Mouse (Mus musculus) stomach, postnatal 0 days (tissue): ENCODE measurements around the gene Cela3b. TPM values are rescaled to one million over a fixed set of nuclear protein-coding genes. Genes with fewer than 3 reads are reported as not detected.

Experiments
- ATAC-seq: fragments of 200-750 bp; cut with Nextera tagmentation; 2 replicates; pipeline ENCODE4 v1.8.0; 2017; ENCODE audit not compliant: low FRiP score, low TSS enrichment
- DNase-seq: peaks from one replicate; pipeline ENCODE4 v3.0.0-alpha.2; 2016; ENCODE audit warnings: low spot score
- H3K27ac ChIP-seq: fragments of 300-500 bp; sonication (generic); replicated peaks from 2 replicates; pipeline ENCODE4 v1.5.1; 2014; ENCODE audit warnings: mild to moderate bottlenecking, control low read depth
- H3K27me3 ChIP-seq: fragments of 300-500 bp; sonication (generic); 2 replicates; pipeline ENCODE4 v1.6.1; 2014; ENCODE audit warnings: low read length; ENCODE audit not compliant: control insufficient read depth, insufficient read depth
- H3K36me3 ChIP-seq: fragments of 300-500 bp; sonication (generic); 2 replicates; pipeline ENCODE4 v1.6.1; 2014; ENCODE audit warnings: low read length, mixed read lengths; ENCODE audit not compliant: control insufficient read depth, insufficient read depth
- H3K4me1 ChIP-seq: fragments of 300-500 bp; sonication (generic); replicated peaks from 2 replicates; pipeline ENCODE4 v1.6.1; 2014; ENCODE audit warnings: antibody characterized with exemption; ENCODE audit not compliant: control insufficient read depth, insufficient read depth
- H3K4me2 ChIP-seq: fragments of 300-500 bp; sonication (generic); replicated peaks from 2 replicates; pipeline ENCODE4 v1.6.1; 2014; ENCODE audit warnings: low read depth, mild to moderate bottlenecking, control low read depth, moderate library complexity
- H3K4me3 ChIP-seq: fragments of 300-500 bp; sonication (generic); 2 replicates; pipeline ENCODE4 v1.5.1; 2014; ENCODE audit warnings: low read depth, low read length, control low read depth
- H3K9ac ChIP-seq: fragments of 300-500 bp; sonication (generic); 2 replicates; pipeline ENCODE4 v1.6.1; 2014; ENCODE audit warnings: mild to moderate bottlenecking, low read length, control low read depth, mixed read lengths
- H3K9me3 ChIP-seq: fragments of 300-500 bp; sonication (generic); 2 replicates; pipeline ENCODE4 v1.6.1; 2016; ENCODE audit warnings: low read length; ENCODE audit not compliant: control insufficient read depth
- CTCF ChIP-seq: IDR thresholded peaks from 2 replicates; pipeline ENCODE4 v1.5.1; 2016; ENCODE audit warnings: antibody characterized with exemption, low read depth, mild to moderate bottlenecking, moderate library complexity
- EP300 ChIP-seq: optimal IDR thresholded peaks from 2 replicates; pipeline ENCODE3; 2016; ENCODE audit warnings: antibody characterized with exemption
- WGBS: fragments of 180-500 bp; shearing (Covaris S2); extraction: QIAGEN DNeasy Blood & Tissue Kit; methylation state at CpG from one replicate; pipeline ENCODE4 v1.1.7; 2014; 5-methylcytosine and 5-hydroxymethylcytosine counted together
- polyA plus RNA-seq: library from polyadenylated mRNA; unstranded; fragments of >200 nt; fragmentation: Nextera tagmentation; extraction: Ambion mirVana; gene quantifications from 2 replicates; pipeline ENCODE4 v1.2.1, GENCODE M21; 2015

Cela3b gene
- polyA plus RNA-seq, 1 experiment from 2014 or later = 4.8 TPM

- Histone ChIP-seq H3K9me3 (no peaks in the 10 kb centered on the region), H3K27me3 (no peaks in the 10 kb centered on the region), H3K4me2 (no peak overlapping the region), H3K36me3 (no peaks in the 10 kb centered on the region), H3K9ac (no peak overlapping the region), H3K27ac (no peak overlapping the region), H3K4me1 (peaks cover 1% of the 10 kb centered on the region; the same call in 1 of the 2 replicates), H3K4me3 (no peak overlapping the region)
- WGBS = 57% methylated on average over 9 of the region's 9 CpGs
- no peak for TF ChIP-seq EP300
- no peak for TF ChIP-seq CTCF
- 0 out of 2 replicates have a peak, but pooled peaks have one; percentile 14 for ATAC-seq
- DNase-seq = peak; percentile 62
Measured at GRCm38 (mm10) chr4:137458310-137458709, 28.0 kb upstream of the Cela3b start.

GRCm38 (mm10) chr4:137457292-137457691, 27.0 kb upstream of the Cela3b start:
- TF ChIP-seq EP300 (no peak), CTCF (no peak)

GRCm38 (mm10) chr4:137456581-137456980, 26.2 kb upstream of the Cela3b start:
- Histone ChIP-seq H3K9me3 (no peaks in the 10 kb centered on the region), H3K4me2 (no peak overlapping the region), H3K27ac (no peak overlapping the region), H3K36me3 (no peaks in the 10 kb centered on the region), H3K4me3 (no peak overlapping the region), H3K27me3 (no peaks in the 10 kb centered on the region), H3K4me1 (peaks cover 3% of the 10 kb centered on the region; the same call in 1 of the 2 replicates), H3K9ac (no peak overlapping the region)
- ATAC-seq (no peak), DNase-seq (no peak)
- 82% methylated on average over 12 of the region's 12 CpGs for WGBS
- TF ChIP-seq EP300 (no peak), CTCF (no peak)

More at GRCm38 (mm10) chr4:137457292-137457691, 27.0 kb upstream of the Cela3b start:
- Histone ChIP-seq H3K36me3 (no peaks in the 10 kb centered on the region), H3K27ac (no peak overlapping the region), H3K27me3 (no peaks in the 10 kb centered on the region), H3K9ac (no peak overlapping the region), H3K4me2 (no peak overlapping the region), H3K4me1 (peaks cover 3% of the 10 kb centered on the region; the same call in 1 of the 2 replicates), H3K9me3 (no peaks in the 10 kb centered on the region), H3K4me3 (no peak overlapping the region)
- ATAC-seq (no peak), DNase-seq (no peak)
- 53% methylated on average over 4 of the region's 4 CpGs for WGBS

- Histone ChIP-seq H3K4me2 (no peak overlapping the region), H3K4me3 (no peak overlapping the region), H3K9me3 (no peaks in the 10 kb centered on the region), H3K9ac (no peak overlapping the region), H3K36me3 (no peaks in the 10 kb centered on the region), H3K27me3 (no peaks in the 10 kb centered on the region), H3K27ac (no peak overlapping the region), H3K4me1 (peaks cover 3% of the 10 kb centered on the region; the same call in 1 of the 2 replicates)
- TF ChIP-seq CTCF = no peak
- TF ChIP-seq EP300 = no peak
- DNase-seq = no peak
- no peak for ATAC-seq
- WGBS = 86% methylated on average over 14 of the region's 14 CpGs
Measured at GRCm38 (mm10) chr4:137454582-137454981, 24.2 kb upstream of the Cela3b start.

- H3K4me2 ChIP-seq = no peak within 1 kb of the TSS
- H3K4me1 ChIP-seq = peaks cover 6% of the 10 kb centered on the region
- no peak within 1 kb of the TSS for H3K9ac ChIP-seq
- no peaks in the 10 kb centered on the region for H3K9me3 ChIP-seq
- no peaks in the 10 kb centered on the region for H3K27me3 ChIP-seq
- DNase-seq (no peak), ATAC-seq (no peak)
- WGBS = 79% methylated on average over 8 of the region's 8 CpGs
- no peak within 1 kb of the TSS for H3K4me3 ChIP-seq
- TF ChIP-seq CTCF (no peak), EP300 (no peak)
- H3K27ac ChIP-seq = no peak within 1 kb of the TSS
- no peaks in the 10 kb centered on the region for H3K36me3 ChIP-seq
Measured at GRCm38 (mm10) chr4:137453234-137453767, 23.0 kb upstream of the Cela3b start, which contains the start of gene 1700013G24Rik. Gene 1700013G24Rik (plus strand): TSS chr4:137453284.

- no peaks in the 10 kb centered on the region for H3K27me3 ChIP-seq
- no peaks in the 10 kb centered on the region for H3K36me3 ChIP-seq
- no peak for DNase-seq
- H3K4me3 ChIP-seq = no peak overlapping the region
- H3K4me1 ChIP-seq = peaks cover 10% of the 10 kb centered on the region
- no peak for ATAC-seq
- TF ChIP-seq EP300 (no peak), CTCF (no peak)
- H3K9me3 ChIP-seq = no peaks in the 10 kb centered on the region
- 80% methylated on average over 6 of the region's 6 CpGs for WGBS
- no peak overlapping the region for H3K4me2 ChIP-seq
- H3K9ac ChIP-seq = no peak overlapping the region
- no peak overlapping the region for H3K27ac ChIP-seq
Measured at GRCm38 (mm10) chr4:137452190-137452589, 21.9 kb upstream of the Cela3b start.
